Mouse (Mus musculus): ENCODE data around the gene Rag2. TPM values are rescaled to one million over a fixed set of nuclear protein-coding genes. Genes with fewer than 3 reads are reported as not detected.

Rag2 gene
- not detected for polyA plus RNA-seq (2014; fragmentation: Illumina TruSeq; extraction: RNeasy Lipid Tissue Mini Kit (QIAGEN cat#74804); ENCODE audit: low read depth, low replicate concordance)

GRCm38 (mm10) chr2:101624526-101624925, at the start of gene Rag2:
TSS of gene Rag2 (plus strand) at chr2:101624718.

GRCm38 (mm10) chr2:101649114-101649671, 24.7 kb downstream of the Rag2 start, which contains the start of the genes Rag1 and B230118H07Rik:
TSS of gene Rag1 (minus strand) at chr2:101649501.
TSS of gene B230118H07Rik (minus strand) at chr2:101649532.

GRCm38 (mm10) chr2:101678236-101679021, 53.9 kb downstream of the Rag2 start, which contains the start of gene Traf6:
TSS of gene Traf6 (plus strand) at chr2:101678429.

Other genes starting within 250 kb of the Rag2 start
- not detected for gene Rag1, start 24.8 kb downstream of the Rag2 start, polyA plus RNA-seq (2014; fragmentation: Illumina TruSeq; extraction: RNeasy Lipid Tissue Mini Kit (QIAGEN cat#74804); ENCODE audit: low read depth, low replicate concordance)
- gene B230118H07Rik, start 24.8 kb downstream of the Rag2 start, polyA plus RNA-seq (2014; fragmentation: Illumina TruSeq; extraction: RNeasy Lipid Tissue Mini Kit (QIAGEN cat#74804); ENCODE audit: low read depth, low replicate concordance), result 138 TPM
- gene Traf6, start 53.7 kb downstream of the Rag2 start, polyA plus RNA-seq (2014; fragmentation: Illumina TruSeq; extraction: RNeasy Lipid Tissue Mini Kit (QIAGEN cat#74804); ENCODE audit: low read depth, low replicate concordance), result 37.7 TPM